Mouse (Mus musculus): Measurements from ENCODE around the gene Mfng.

DNA sequence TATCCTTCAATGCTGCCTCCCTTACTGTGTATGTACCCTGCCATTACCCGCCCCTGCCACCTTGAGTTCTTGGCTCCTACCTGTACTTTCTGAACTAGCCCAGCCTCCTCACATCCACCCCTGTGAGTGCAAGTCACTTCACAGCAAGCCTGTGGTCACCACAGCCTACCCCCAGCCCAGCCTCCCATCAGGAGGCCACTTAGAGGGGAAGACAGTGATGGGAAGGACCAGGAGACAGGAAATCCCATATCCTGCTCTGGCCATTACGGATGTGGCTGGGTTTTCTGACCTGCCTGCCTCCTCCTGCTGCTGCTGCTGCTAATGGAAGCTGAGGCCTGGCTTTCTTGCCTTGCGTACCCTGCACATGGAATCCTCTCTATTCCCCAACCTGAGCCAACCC is 14.8 kb upstream of the Mfng start:
- TF ChIP-seq CTCF (IDR thresholded peaks at IDR 0.05; ENCODE audit: borderline replicate concordance, insufficient read depth, low read depth, low read length): no peak
- TF ChIP-seq POLR2A (IDR thresholded peaks at IDR 0.05; ENCODE audit: borderline replicate concordance, insufficient read depth, low read length): no peak
